Mouse (Mus musculus): Measurements from ENCODE around the gene Hist2h2bb. TPM values are rescaled to one million over a fixed set of nuclear protein-coding genes. Genes with fewer than 3 reads are reported as not detected.
"Not testable (repeated sequence)": the region's sequence is repeated elsewhere in the genome, so short reads cannot be mapped to it uniquely, and the experiment has no call there.

The Hist2h2bb gene
- polyA plus RNA-seq, 1 experiment from 2014 or later: 2.1 TPM

- H3K4me2 ChIP-seq (ENCODE audit: low read length): no peak overlapping the region
- 0 out of 2 replicates have a peak, but pooled peaks cover 4% of the 10 kb centered on the region for H3K27me3 ChIP-seq (replicated peaks; ENCODE audit: control insufficient read depth, insufficient read depth, low read length)
- no peak overlapping the region for H3K27ac ChIP-seq (ENCODE audit: low read depth, low read length)
- WGBS: 77% methylated on average over 3 of the region's 3 CpGs
- H3K9ac ChIP-seq (ENCODE audit: low read depth, low read length): no peak overlapping the region
- no peak overlapping the region for H3K4me3 ChIP-seq (ENCODE audit: low read length)
- H3K36me3 ChIP-seq (ENCODE audit: control insufficient read depth, insufficient read depth, low read length): no peaks in the 10 kb centered on the region
- no peaks in the 10 kb centered on the region for H3K9me3 ChIP-seq (ENCODE audit: control insufficient read depth, low read length)
- H3K4me1 ChIP-seq (ENCODE audit: control insufficient read depth, insufficient read depth, low read depth, low read length): no peaks in the 10 kb centered on the region
- no peak for ATAC-seq
These were observed 19.6 kb downstream of the Hist2h2bb start for GRCm38 (mm10) chr3:96289201-96289600.

GRCm38 (mm10) chr3:96290727-96291126 is 21.2 kb downstream of the Hist2h2bb start:
- not testable (repeated sequence) for H3K9ac ChIP-seq (ENCODE audit: low read depth, low read length); H3K36me3 ChIP-seq (ENCODE audit: control insufficient read depth, insufficient read depth, low read length); H3K27me3 ChIP-seq (replicated peaks; ENCODE audit: control insufficient read depth, insufficient read depth, low read length); H3K4me3 ChIP-seq (ENCODE audit: low read length); H3K9me3 ChIP-seq (ENCODE audit: control insufficient read depth, low read length); H3K27ac ChIP-seq (ENCODE audit: low read depth, low read length); H3K4me2 ChIP-seq (ENCODE audit: low read length); H3K4me1 ChIP-seq (ENCODE audit: control insufficient read depth, insufficient read depth, low read depth, low read length); ATAC-seq
- 93% methylated on average over 3 of the region's 3 CpGs for WGBS

- Histone ChIP-seq H3K27ac (ENCODE audit: low read depth, low read length) (no peak overlapping the region), H3K36me3 (ENCODE audit: control insufficient read depth, insufficient read depth, low read length) (no peaks in the 10 kb centered on the region), H3K27me3 (replicated peaks; ENCODE audit: control insufficient read depth, insufficient read depth, low read length) (no peaks in the 10 kb centered on the region), H3K4me3 (ENCODE audit: low read length) (no peak overlapping the region), H3K4me2 (ENCODE audit: low read length) (no peak overlapping the region), H3K4me1 (ENCODE audit: control insufficient read depth, insufficient read depth, low read depth, low read length) (no peaks in the 10 kb centered on the region), H3K9ac (ENCODE audit: low read depth, low read length) (no peak overlapping the region), H3K9me3 (ENCODE audit: control insufficient read depth, low read length) (0 out of 2 replicates have a peak, but pooled peaks cover 3% of the 10 kb centered on the region)
- ATAC-seq: no peak
- 69% methylated on average over 6 of the region's 6 CpGs for WGBS
These were observed 23.1 kb downstream of the Hist2h2bb start for GRCm38 (mm10) chr3:96292641-96293040.

- no peaks in the 10 kb centered on the region for H3K4me1 ChIP-seq (ENCODE audit: control insufficient read depth, insufficient read depth, low read depth, low read length)
- H3K9me3 ChIP-seq (ENCODE audit: control insufficient read depth, low read length): 0 out of 2 replicates have a peak, but pooled peaks cover 3% of the 10 kb centered on the region
- H3K27ac ChIP-seq (ENCODE audit: low read depth, low read length): no peak overlapping the region
- no peak overlapping the region for H3K9ac ChIP-seq (ENCODE audit: low read depth, low read length)
- 62% methylated on average over 5 of the region's 5 CpGs for WGBS
- no peaks in the 10 kb centered on the region for H3K36me3 ChIP-seq (ENCODE audit: control insufficient read depth, insufficient read depth, low read length)
- H3K4me2 ChIP-seq (ENCODE audit: low read length): no peak overlapping the region
- H3K4me3 ChIP-seq (ENCODE audit: low read length): no peak overlapping the region
- no peaks in the 10 kb centered on the region for H3K27me3 ChIP-seq (replicated peaks; ENCODE audit: control insufficient read depth, insufficient read depth, low read length)
- no peak for ATAC-seq
These were observed 23.8 kb downstream of the Hist2h2bb start for GRCm38 (mm10) chr3:96293368-96293767.

GRCm38 (mm10) chr3:96293787-96294186 is 24.2 kb downstream of the Hist2h2bb start, which contains the start of gene Fcgr1:
TSS of gene Fcgr1 (minus strand) at chr3:96293969.
- H3K9me3 ChIP-seq (ENCODE audit: control insufficient read depth, low read length): 0 out of 2 replicates have a peak, but pooled peaks cover 3% of the 10 kb centered on the region
- H3K9ac ChIP-seq (ENCODE audit: low read depth, low read length): no peak within 1 kb of the TSS
- no peak within 1 kb of the TSS for H3K27ac ChIP-seq (ENCODE audit: low read depth, low read length)
- no peak within 1 kb of the TSS for H3K4me3 ChIP-seq (ENCODE audit: low read length)
- H3K36me3 ChIP-seq (ENCODE audit: control insufficient read depth, insufficient read depth, low read length): no peaks in the 10 kb centered on the region
- H3K27me3 ChIP-seq (replicated peaks; ENCODE audit: control insufficient read depth, insufficient read depth, low read length): no peaks in the 10 kb centered on the region
- no peak for ATAC-seq
- H3K4me2 ChIP-seq (ENCODE audit: low read length): no peak within 1 kb of the TSS
- 84% methylated on average over 4 of the region's 4 CpGs for WGBS
- no peaks in the 10 kb centered on the region for H3K4me1 ChIP-seq (ENCODE audit: control insufficient read depth, insufficient read depth, low read depth, low read length)

- Histone ChIP-seq H3K9ac (ENCODE audit: low read depth, low read length) (no peak overlapping the region), H3K27me3 (replicated peaks; ENCODE audit: control insufficient read depth, insufficient read depth, low read length) (no peaks in the 10 kb centered on the region), H3K4me2 (ENCODE audit: low read length) (no peak overlapping the region), H3K36me3 (ENCODE audit: control insufficient read depth, insufficient read depth, low read length) (no peaks in the 10 kb centered on the region), H3K4me1 (ENCODE audit: control insufficient read depth, insufficient read depth, low read depth, low read length) (no peaks in the 10 kb centered on the region), H3K4me3 (ENCODE audit: low read length) (no peak overlapping the region), H3K9me3 (ENCODE audit: control insufficient read depth, low read length) (0 out of 2 replicates have a peak, but pooled peaks cover 3% of the 10 kb centered on the region), H3K27ac (ENCODE audit: low read depth, low read length) (no peak overlapping the region)
- 90% methylated on average over 4 of the region's 4 CpGs for WGBS
- no peak for ATAC-seq
These were observed 28.8 kb downstream of the Hist2h2bb start for GRCm38 (mm10) chr3:96298360-96298759.

GRCm38 (mm10) chr3:96299562-96299961 is 30.0 kb downstream of the Hist2h2bb start:
- ATAC-seq: no peak
- no peaks in the 10 kb centered on the region for H3K27me3 ChIP-seq (replicated peaks; ENCODE audit: control insufficient read depth, insufficient read depth, low read length)
- no peaks in the 10 kb centered on the region for H3K4me1 ChIP-seq (ENCODE audit: control insufficient read depth, insufficient read depth, low read depth, low read length)
- H3K4me2 ChIP-seq (ENCODE audit: low read length): no peak overlapping the region
- H3K36me3 ChIP-seq (ENCODE audit: control insufficient read depth, insufficient read depth, low read length): no peaks in the 10 kb centered on the region
- H3K27ac ChIP-seq (ENCODE audit: low read depth, low read length): no peak overlapping the region
- 0 out of 2 replicates have a peak, but pooled peaks cover 3% of the 10 kb centered on the region for H3K9me3 ChIP-seq (ENCODE audit: control insufficient read depth, low read length)
- WGBS: 98% methylated on average over 2 of the region's 2 CpGs
- no peak overlapping the region for H3K4me3 ChIP-seq (ENCODE audit: low read length)
- no peak overlapping the region for H3K9ac ChIP-seq (ENCODE audit: low read depth, low read length)

GRCm38 (mm10) chr3:96300706-96301529 is 31.4 kb downstream of the Hist2h2bb start:
- no peaks in the 10 kb centered on the region for H3K36me3 ChIP-seq (ENCODE audit: control insufficient read depth, insufficient read depth, low read length)
- peak overlapping the region; percentile 14; the same call in 1 of the 2 replicates for H3K4me3 ChIP-seq (ENCODE audit: low read length)
- H3K27ac ChIP-seq (ENCODE audit: low read depth, low read length): no peak overlapping the region
- 75% methylated on average over 26 of the region's 26 CpGs for WGBS
- no peak overlapping the region for H3K9ac ChIP-seq (ENCODE audit: low read depth, low read length)
- H3K4me1 ChIP-seq (ENCODE audit: control insufficient read depth, insufficient read depth, low read depth, low read length): no peaks in the 10 kb centered on the region
- H3K9me3 ChIP-seq (ENCODE audit: control insufficient read depth, low read length): no peaks in the 10 kb centered on the region
- ATAC-seq: no peak
- peak overlapping the region; percentile 21 for H3K4me2 ChIP-seq (ENCODE audit: low read length)
- no peaks in the 10 kb centered on the region for H3K27me3 ChIP-seq (replicated peaks; ENCODE audit: control insufficient read depth, insufficient read depth, low read length)

GRCm38 (mm10) chr3:96302076-96302475 is 32.5 kb downstream of the Hist2h2bb start:
- Histone ChIP-seq H3K36me3 (ENCODE audit: control insufficient read depth, insufficient read depth, low read length) (no peaks in the 10 kb centered on the region), H3K27me3 (replicated peaks; ENCODE audit: control insufficient read depth, insufficient read depth, low read length) (no peaks in the 10 kb centered on the region), H3K9ac (ENCODE audit: low read depth, low read length) (no peak overlapping the region), H3K4me3 (ENCODE audit: low read length) (no peak overlapping the region), H3K4me1 (ENCODE audit: control insufficient read depth, insufficient read depth, low read depth, low read length) (no peaks in the 10 kb centered on the region), H3K4me2 (ENCODE audit: low read length) (no peak overlapping the region), H3K9me3 (ENCODE audit: control insufficient read depth, low read length) (no peaks in the 10 kb centered on the region), H3K27ac (ENCODE audit: low read depth, low read length) (no peak overlapping the region)
- ATAC-seq: no peak
- 84% methylated on average over 5 of the region's 5 CpGs for WGBS
